Mouse (Mus musculus) spleen, embryonic (tissue): ENCODE results near the gene Ctsz.

Experiments used
- CTCF ChIA-PET: fragments of 350-600 bp; sonication (Branson Sonifier 250); formaldehyde crosslinking; loops from one replicate; lab custom pipeline; 2022; lab: Charles Lee

The Ctsz gene

DNA sequence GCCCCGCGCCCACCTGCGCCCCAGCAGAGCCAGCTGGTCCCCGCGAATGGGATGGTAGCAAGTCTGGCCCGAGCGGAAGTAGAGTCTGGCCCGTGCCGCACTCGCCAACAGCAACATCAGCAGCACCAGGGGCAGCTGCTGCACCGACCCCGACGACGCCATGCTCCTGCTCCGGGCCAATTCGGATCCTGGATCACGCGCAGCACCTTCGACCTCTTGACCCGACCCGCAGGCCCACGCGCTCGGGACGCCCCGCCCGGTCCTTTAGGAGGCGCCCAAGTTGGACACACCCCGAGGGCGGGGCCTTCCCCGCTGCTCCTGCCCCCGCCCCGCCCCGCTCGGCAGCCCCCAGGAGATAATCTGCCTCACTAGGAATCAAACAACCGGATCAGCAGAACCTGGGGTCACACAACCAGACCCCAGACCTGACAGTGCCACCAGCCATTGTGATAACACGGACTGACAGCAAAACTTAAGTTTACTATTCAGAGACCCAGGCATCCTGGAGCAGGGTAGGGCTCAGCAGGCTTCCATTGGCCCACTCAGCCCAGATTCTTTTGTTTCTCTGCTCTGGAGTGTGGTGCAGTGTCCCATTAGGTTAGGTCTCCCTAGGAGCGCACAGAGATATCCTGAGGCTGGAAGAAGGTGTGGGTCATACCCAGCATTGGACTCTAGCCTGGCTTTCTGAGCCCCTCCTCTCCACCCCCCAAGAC, at the start of gene Ctsz:
Gene Ctsz (minus strand): TSS at position 303 of the 713 bp plus-strand sequence.
- CTCF ChIA-PET = no interaction called here

- CTCF ChIA-PET = no interaction called here
Measured at GRCm38 (mm10) chr2:174487005-174487404, 48.2 kb upstream of the Ctsz start.

DNA sequence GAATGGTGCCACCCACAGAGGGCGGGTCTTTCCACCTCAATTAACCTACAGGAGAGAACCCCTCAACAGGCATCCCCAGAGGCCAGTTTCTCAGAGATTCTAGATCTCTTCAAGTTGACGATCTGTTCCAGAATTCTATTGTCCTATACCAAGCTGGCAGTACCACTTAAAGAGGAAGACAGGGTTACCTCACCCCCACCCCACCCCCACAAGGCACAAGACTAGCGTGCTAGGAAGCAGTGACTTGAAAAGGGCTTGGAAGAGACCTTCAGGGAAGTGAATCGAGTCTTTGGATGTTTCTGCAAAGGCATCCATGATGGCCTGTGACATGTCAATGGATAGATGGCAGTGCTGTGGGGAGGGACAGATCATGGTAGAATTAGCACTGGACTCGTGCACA, 39.9 kb upstream of the Ctsz start:
- CTCF ChIA-PET = no interaction called here

GRCm38 (mm10) chr2:174477543-174478319, 38.9 kb upstream of the Ctsz start:
- CTCF ChIA-PET = no interaction called here

DNA sequence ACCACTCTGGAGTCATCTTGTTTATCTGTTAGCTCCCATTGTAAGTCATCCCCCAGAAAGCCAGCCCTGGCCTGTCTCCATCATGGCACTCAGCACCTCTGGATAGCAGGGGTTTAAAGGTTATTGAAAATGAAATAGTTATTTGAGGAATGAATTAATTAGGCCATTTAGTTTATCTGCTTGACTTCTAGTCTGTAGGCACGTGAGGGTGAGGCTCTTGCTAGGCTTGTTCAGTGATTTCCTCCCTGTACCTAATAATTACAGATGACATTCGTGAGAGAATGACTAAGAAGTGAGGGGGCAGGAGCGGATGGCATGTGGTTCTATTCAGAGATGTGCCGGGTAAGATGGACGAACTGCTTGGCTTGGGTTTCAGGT, 34.7 kb upstream of the Ctsz start:
- CTCF ChIA-PET = no interaction called here

GRCm38 (mm10) chr2:174472818-174473549, 34.1 kb upstream of the Ctsz start, which contains the start of gene Prelid3b:
Gene Prelid3b (minus strand): TSS chr2:174473081.
- CTCF ChIA-PET = no interaction called here

GRCm38 (mm10) chr2:174472407-174472806, 33.6 kb upstream of the Ctsz start:
- CTCF ChIA-PET = no interaction called here

DNA sequence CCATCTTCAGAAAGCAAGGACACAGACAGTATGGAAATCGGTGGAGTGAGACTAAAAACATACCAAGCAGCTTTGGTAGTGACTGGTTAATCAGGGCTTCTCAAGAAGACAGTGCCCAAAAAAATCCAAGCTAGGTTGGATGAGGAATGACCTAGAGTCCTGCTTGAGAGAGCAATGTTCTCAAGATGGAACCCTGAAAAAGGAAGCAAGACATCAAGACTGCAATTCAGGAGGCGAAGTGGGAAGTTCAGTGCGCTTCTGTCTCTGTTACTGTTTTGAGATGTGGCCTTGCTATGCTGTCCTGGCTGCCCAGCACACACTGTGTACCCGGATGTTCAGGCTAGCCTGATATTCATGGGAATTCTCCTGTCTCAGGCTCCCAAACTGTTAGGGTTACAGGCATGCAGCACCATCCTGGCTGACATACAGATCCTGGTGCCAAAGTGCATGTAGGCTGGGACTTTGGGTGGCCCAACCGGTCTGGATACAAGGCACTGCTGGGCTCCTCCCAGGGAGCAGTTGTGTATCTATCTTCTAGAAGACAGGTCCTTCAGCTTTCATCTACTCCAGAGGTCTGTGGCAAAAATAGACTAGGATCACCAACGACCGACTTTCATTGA, 32.1 kb upstream of the Ctsz start:
- CTCF ChIA-PET = interaction anchor here (0.7 kb wide), 1 partner anchor 42 kb away, joined by 3 read pairs; no protein-coding TSS in a partner anchor

- CTCF ChIA-PET = interaction anchor here (0.6 to 0.7 kb wide), 2 partner anchors 10 to 41 kb away, joined by 3 read pairs; no protein-coding TSS in a partner anchor
Measured at GRCm38 (mm10) chr2:174470333-174470732, 31.5 kb upstream of the Ctsz start.

DNA sequence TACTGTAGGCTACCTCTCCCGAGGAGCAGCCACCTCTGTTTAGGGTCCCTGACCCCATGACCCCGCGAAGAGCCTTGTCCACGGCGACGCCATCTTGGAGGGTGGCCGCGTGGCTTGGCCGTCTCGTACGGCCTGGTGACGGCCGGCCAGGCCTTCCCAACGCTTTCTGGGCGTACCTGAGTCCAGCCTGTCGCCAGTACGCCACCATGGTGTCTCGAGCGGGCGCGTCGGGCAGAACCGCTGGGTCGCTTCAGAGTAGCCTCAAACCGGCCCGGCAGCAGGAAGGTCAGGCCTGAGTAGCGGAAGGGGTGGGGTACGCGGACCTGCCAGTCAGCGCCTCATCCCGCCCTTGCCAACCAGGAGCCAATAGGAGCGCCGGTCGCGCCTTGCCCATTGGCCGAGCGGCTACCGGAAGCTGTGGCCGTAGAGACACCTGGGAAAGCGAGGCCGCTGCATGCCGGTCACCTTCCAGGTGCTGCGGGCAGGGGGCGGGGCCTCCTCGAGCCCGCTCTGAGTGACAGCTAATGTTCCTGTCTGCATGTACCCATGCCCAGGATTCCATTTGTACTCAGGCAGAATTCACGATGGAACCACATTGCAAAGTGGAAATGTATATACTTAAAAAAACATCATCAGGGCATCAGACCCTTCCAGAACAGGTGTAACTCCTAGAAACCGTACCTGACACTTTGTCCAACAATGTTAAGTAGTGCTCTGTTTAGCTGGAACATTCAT, 25.1 kb upstream of the Ctsz start, which contains the start of gene Atp5e:
Gene Atp5e (minus strand): TSS at position 317 of the 735 bp plus-strand sequence.
- CTCF ChIA-PET = no interaction called here

GRCm38 (mm10) chr2:174463370-174463769, 24.5 kb upstream of the Ctsz start:
- CTCF ChIA-PET = no interaction called here

GRCm38 (mm10) chr2:174459365-174459764, 20.5 kb upstream of the Ctsz start:
- CTCF ChIA-PET = no interaction called here

DNA sequence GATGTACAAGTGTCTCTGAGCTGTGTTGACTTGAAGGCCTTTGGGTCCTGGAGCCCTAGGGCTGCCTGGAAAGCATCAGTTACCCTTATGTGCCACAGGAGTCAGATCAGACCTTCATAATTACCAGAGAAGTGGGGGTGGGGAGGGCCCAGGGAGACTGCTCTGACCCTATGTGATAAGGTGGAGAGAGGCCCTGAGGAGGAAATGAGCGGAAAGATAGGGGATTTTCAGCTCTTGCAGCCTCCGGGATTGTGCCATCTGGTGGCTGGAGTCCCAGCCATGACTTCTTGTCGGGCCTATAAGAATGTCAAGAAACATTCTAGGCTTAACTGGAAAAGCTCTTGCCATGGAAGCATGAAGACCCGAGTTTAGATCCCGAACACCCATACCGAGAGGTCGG, 14.8 kb upstream of the Ctsz start:
- CTCF ChIA-PET = interaction anchor here (0.5 kb wide), 1 partner anchor 398 kb away, joined by 3 read pairs; no protein-coding TSS in a partner anchor

DNA sequence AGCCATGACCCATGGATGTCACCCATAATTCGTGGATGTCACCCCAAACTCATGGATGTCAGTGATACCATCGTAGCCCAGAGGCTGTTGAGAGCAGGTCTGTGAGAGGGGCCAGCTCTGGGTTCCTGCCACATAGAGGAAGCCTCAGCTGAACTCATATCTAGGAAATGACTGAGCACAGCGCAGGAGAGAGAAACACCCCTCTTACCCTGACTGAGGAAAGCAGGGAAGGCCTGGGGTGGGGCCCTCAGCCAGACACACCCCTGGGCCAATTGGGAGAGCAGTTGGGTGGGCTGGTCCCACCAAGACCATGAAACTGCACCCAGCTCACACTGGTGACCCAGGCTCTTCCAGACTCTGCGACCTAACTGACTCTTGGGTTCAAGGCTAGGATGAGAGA, 11.5 kb upstream of the Ctsz start, which contains the start of gene Tubb1:
Gene Tubb1 (plus strand): TSS at position 343 of the 400 bp plus-strand sequence.
- CTCF ChIA-PET = no interaction called here

- CTCF ChIA-PET = no interaction called here
Measured at GRCm38 (mm10) chr2:174448405-174448804, 9.6 kb upstream of the Ctsz start.

DNA sequence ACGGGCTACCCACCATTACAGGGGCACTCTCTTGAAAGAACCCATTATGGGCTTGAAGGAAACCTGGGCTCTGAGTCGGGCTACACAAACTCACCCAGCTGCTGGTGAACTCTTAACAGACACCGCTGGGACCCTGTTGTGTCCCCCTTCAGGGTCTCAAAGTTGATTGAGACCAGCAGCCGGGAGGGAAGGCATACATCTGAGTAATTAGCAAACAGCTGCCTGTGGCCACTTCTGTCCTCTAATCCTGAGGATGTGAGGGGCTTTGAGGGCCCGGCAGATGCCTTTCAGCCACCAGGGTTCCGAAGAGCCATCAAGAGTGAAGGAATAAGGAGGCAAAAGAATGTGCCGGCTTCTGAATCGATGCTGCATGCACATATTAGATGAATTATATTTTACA, 8.1 kb upstream of the Ctsz start:
- CTCF ChIA-PET = no interaction called here

GRCm38 (mm10) chr2:174446492-174446891, 7.7 kb upstream of the Ctsz start:
- CTCF ChIA-PET = no interaction called here

GRCm38 (mm10) chr2:174445018-174445417, 6.2 kb upstream of the Ctsz start:
- CTCF ChIA-PET = interaction anchor here (0.6 to 0.8 kb wide), 3 partner anchors 51 to 375 kb away, joined by 11 to 19 read pairs (median 16); no protein-coding TSS in a partner anchor

DNA sequence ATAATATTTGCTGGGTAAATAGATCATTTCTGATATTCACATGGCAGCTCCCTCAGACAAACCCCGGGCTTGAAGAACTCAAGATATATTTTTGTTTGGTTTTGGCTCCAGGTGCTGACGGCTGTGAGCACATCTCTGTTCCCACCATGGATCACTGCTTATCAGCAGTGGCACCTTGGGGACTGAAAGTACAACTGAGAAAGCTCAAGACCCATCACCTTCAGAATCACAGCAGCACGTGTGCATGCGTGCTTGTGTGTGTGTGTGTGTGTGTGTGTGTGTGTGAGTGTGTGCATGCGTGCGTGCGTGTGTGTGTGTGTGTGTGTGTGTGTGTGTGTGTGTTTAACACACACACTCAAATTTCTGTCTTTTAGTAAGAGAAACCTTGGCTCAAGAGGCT, 5.5 kb upstream of the Ctsz start:
- CTCF ChIA-PET = interaction anchor here (0.8 kb wide), 1 partner anchor 376 kb away, joined by 11 read pairs; no protein-coding TSS in a partner anchor

DNA sequence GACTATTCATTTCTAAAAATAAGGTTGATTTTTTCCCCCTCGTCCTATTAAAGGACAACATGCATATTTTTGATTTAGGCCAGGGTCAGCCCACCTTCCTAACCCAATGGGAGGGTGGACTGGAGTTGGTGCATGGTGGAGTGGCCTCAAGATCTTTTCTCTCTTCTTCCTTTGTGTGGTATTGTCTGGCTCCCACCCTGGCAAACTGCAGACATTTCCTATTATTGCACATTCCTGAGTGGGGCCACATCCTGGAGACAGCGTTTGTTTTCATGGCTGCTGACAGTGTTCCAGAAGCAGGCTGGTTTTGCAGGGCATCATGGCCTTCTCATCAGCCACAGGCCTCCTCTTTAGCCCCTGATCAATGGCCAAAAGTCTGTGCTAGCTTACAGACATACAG, 4.2 kb upstream of the Ctsz start:
- CTCF ChIA-PET = no interaction called here

DNA sequence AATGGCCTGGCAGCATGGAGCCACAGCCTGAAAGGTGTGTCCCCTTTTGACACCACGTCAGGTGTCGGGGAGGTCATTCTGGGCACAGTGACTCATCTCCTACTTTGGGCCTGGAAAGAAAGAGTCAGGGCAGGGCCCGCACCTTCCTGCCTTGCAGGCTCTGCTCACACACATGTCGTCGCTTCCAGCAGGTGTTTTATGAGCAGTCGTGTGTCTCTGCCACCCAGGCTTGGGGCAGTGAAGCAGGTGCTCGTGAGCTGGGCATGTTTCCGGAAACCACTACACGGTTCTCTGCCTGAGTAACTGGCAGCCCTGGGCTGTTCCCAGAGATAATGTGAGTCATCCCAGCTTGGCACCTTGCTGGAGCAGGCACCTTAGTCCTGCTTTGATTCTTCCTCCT, 3.6 kb upstream of the Ctsz start:
- CTCF ChIA-PET = no interaction called here
